Mouse (Mus musculus): ENCODE results near the gene Epm2aip1. TPM values are rescaled to one million over a fixed set of nuclear protein-coding genes. Genes with fewer than 3 reads are reported as not detected.

Epm2aip1 gene
- 25.7 TPM for polyA plus RNA-seq (2017; shearing (Covaris generic))

DNA sequence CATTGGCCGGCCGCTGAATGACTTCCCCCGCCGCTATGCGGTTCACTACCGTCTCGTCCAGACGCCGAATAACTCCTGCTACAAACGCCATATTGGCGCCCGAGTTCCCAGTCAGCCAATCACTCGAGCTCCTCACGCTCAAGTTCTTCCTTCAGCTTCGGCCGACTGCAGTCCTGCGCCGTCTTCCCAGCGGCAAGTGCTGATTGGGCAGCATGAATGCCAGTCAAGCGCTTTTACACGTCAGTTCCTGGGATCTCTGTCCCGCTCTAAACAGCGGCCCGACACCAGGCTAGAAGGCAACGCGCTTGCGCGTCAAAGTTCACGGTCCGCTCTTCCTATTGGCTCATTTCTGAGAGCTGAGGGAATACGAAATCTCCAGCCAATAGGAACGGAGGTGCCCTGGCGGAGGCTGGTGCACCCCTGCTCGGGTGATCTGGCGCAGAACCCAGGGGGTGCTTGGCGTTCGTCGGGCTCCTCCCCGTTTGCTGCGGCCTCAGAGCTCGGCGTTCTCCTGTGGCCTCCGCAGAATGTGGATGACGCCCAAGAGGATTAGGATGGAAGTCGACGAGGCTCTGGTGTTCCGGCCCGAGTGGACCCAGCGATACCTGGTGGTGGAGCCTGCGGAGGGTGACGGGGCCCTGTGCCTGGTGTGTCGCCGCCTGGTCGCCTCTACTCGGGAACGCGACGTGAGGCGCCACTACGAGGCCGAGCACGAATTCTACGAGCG lies at the start of gene Epm2aip1, which contains the start of gene Mlh1:
Epm2aip1 (plus strand) TSS at position 496 of the 727 bp plus-strand sequence.
Mlh1 (minus strand) TSS at position 358 of the 727 bp plus-strand sequence.

DNA sequence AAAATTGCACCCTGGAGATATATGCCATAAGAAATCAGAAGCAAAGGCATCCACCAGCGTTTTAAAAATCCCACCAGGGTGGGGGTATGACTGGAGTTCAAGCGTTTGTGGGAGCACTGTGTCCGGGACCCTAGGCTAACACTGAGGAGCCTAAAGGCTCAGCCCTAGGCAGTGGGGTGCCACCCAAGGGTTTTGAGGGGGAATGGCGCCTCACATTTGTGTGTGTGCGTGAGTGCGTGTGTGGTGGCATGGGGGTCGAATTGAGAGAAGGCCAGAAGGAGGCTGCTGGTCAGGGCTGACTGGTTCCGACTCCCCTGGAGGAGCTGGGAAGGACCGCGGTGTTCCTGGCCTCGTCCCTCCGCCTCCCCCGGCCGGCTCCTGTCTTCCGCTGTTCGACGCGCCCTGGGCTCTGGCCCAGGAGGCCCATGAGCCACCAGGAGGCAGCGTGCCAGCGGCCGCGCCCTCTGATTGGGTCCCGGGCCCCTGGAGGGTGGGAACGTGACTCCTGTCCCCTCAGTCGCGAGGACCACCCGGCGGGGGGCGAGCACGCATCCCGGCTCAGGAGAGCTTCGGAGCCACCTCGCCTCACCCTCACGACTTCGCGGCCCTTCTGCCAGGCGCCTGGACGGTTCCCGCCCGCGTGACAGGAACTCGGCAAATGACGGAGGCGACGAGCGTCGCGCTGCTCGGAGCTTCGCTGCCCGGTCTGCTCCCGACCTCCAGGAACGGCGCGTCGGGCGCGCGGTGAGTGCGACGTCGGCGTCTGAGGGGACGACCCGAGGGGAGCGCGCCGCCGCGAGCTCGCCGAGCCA lies 39.5 kb downstream of the Epm2aip1 start, which contains the start of gene Trank1:
Trank1 (plus strand) TSS at position 709 of the 812 bp plus-strand sequence.

Other genes starting within 250 kb of the Epm2aip1 start
- gene Ccrl2, start 214.4 kb upstream of the Epm2aip1 start, polyA plus RNA-seq (2017; shearing (Covaris generic)), result 20.9 TPM
- gene Lrrfip2, start 154.3 kb upstream of the Epm2aip1 start, polyA plus RNA-seq (2017; shearing (Covaris generic)), result 8.3 TPM
- 45.7 TPM for gene Mlh1, start 138 bp upstream of the Epm2aip1 start, polyA plus RNA-seq (2017; shearing (Covaris generic))
- gene Trank1, start 39.8 kb downstream of the Epm2aip1 start, polyA plus RNA-seq (2017; shearing (Covaris generic)), result not detected
- gene Dclk3, start 167.2 kb downstream of the Epm2aip1 start, polyA plus RNA-seq (2017; shearing (Covaris generic)), result not detected

Data from activated CD4-positive, CD25-positive, alpha-beta regulatory T cell, adult 9 weeks (primary cell).